Mouse (Mus musculus) liver, embryonic 11.5 days (tissue): ENCODE measurements around the gene Zmiz1. TPM values are rescaled to one million over a fixed set of nuclear protein-coding genes. Genes with fewer than 3 reads are reported as not detected.

Experiments used
- ATAC-seq: fragments of 200-750 bp; cut with Nextera tagmentation; replicated peaks from 2 replicates; pipeline ENCODE4 v1.8.0; 2017; ENCODE audit warnings: moderate number of reproducible peaks, mild to moderate bottlenecking, moderate TSS enrichment, moderate library complexity; ENCODE audit not compliant: low FRiP score
- DNase-seq: peaks from one replicate; pipeline ENCODE4 v3.0.0-alpha.2; 2017; ENCODE audit warnings: low spot score
- H3K27ac ChIP-seq: fragments of 300-500 bp; sonication (generic); 2 replicates; pipeline ENCODE4 v1.5.1; 2014; ENCODE audit warnings: mild to moderate bottlenecking, low read depth, low read length, control low read depth
- H3K27me3 ChIP-seq: fragments of 300-500 bp; sonication (generic); replicated peaks from 2 replicates; pipeline ENCODE4 v1.6.1; 2014; ENCODE audit warnings: low read length, mixed read lengths; ENCODE audit not compliant: control insufficient read depth, insufficient read depth
- H3K36me3 ChIP-seq: fragments of 300-500 bp; sonication (generic); 2 replicates; pipeline ENCODE4 v1.6.1; 2014; ENCODE audit warnings: mild to moderate bottlenecking, low read length, moderate library complexity, mixed read lengths; ENCODE audit not compliant: control insufficient read depth, insufficient read depth
- H3K4me1 ChIP-seq: fragments of 300-500 bp; sonication (generic); replicated peaks from 2 replicates; pipeline ENCODE4 v1.6.1; 2014; ENCODE audit warnings: low read length, mixed read lengths; ENCODE audit not compliant: control insufficient read depth, insufficient read depth
- H3K4me2 ChIP-seq: fragments of 300-500 bp; sonication (generic); 2 replicates; pipeline ENCODE4 v1.6.1; 2014; ENCODE audit warnings: mild to moderate bottlenecking, control low read depth, moderate library complexity
- H3K4me3 ChIP-seq: fragments of 300-500 bp; sonication (generic); 2 replicates; pipeline ENCODE4 v1.5.1; 2014; ENCODE audit warnings: low read depth, low read length, control low read depth
- H3K9ac ChIP-seq: fragments of 300-500 bp; sonication (generic); 2 replicates; pipeline ENCODE4 v1.6.1; 2014; ENCODE audit warnings: low read depth, low read length, control low read depth
- H3K9me3 ChIP-seq: fragments of 300-500 bp; sonication (generic); 2 replicates; pipeline ENCODE4 v1.6.1; 2016; ENCODE audit warnings: low read length, inconsistent platforms, mixed read lengths; ENCODE audit not compliant: control insufficient read depth
- WGBS: fragments of 180-500 bp; shearing (Covaris S2); extraction: QIAGEN DNeasy Blood & Tissue Kit; methylation state at CpG from one replicate; pipeline ENCODE4 v1.1.7; 2014; 5-methylcytosine and 5-hydroxymethylcytosine counted together
- polyA plus RNA-seq: library from polyadenylated mRNA; unstranded; fragments of >200 nt; fragmentation: Nextera tagmentation; extraction: Ambion mirVana; gene quantifications from 2 replicates; pipeline ENCODE4 v1.2.1, GENCODE M21; 2014

Zmiz1 gene
- polyA plus RNA-seq, 1 experiment from 2014 or later: 31.0 TPM

- WGBS: 75% methylated on average over 11 of the region's 11 CpGs
These were observed 22.8 kb downstream of the Zmiz1 start for GRCm38 (mm10) chr14:25481667-25482331.

GRCm38 (mm10) chr14:25482404-25482803 lies 23.4 kb downstream of the Zmiz1 start:
- DNase-seq (no peak), ATAC-seq (no peak)
- H3K27me3 ChIP-seq: no peaks in the 10 kb centered on the region
- H3K4me2 ChIP-seq: peak overlapping the region; percentile 76
- WGBS: 89% methylated on average over 5 of the region's 5 CpGs
- peak overlapping the region; percentile 73 for H3K9ac ChIP-seq
- peak overlapping the region; percentile 48; the same call in 1 of the 2 replicates for H3K4me3 ChIP-seq
- no peaks in the 10 kb centered on the region; the same call in 1 of the 2 replicates for H3K36me3 ChIP-seq
- H3K27ac ChIP-seq: peak overlapping the region; percentile 98; the same call in 1 of the 2 replicates
- H3K9me3 ChIP-seq: no peaks in the 10 kb centered on the region
- H3K4me1 ChIP-seq: peaks cover 85% of the 10 kb centered on the region

More at GRCm38 (mm10) chr14:25481667-25482331, 22.8 kb downstream of the Zmiz1 start:
- no peak for ATAC-seq
- Histone ChIP-seq H3K27ac (peak overlapping the region; percentile 98), H3K4me1 (peaks cover 83% of the 10 kb centered on the region), H3K4me2 (peak overlapping the region; percentile 76), H3K4me3 (peak overlapping the region; percentile 48), H3K36me3 (no peaks in the 10 kb centered on the region; the same call in 1 of the 2 replicates), H3K9me3 (no peaks in the 10 kb centered on the region), H3K27me3 (no peaks in the 10 kb centered on the region), H3K9ac (peak overlapping the region; percentile 73)
- DNase-seq: no peak

- Histone ChIP-seq H3K27ac (no peak overlapping the region), H3K27me3 (no peaks in the 10 kb centered on the region), H3K9ac (0 out of 2 replicates have a peak overlapping the region, but pooled peaks have one; percentile 18), H3K4me3 (no peak overlapping the region), H3K36me3 (no peaks in the 10 kb centered on the region; the same call in 1 of the 2 replicates), H3K4me1 (peaks cover 89% of the 10 kb centered on the region), H3K4me2 (peak overlapping the region; percentile 76; the same call in 1 of the 2 replicates), H3K9me3 (no peaks in the 10 kb centered on the region)
- 83% methylated on average over 2 of the region's 2 CpGs for WGBS
- ATAC-seq (no peak), DNase-seq (no peak)
These were observed 24.3 kb downstream of the Zmiz1 start for GRCm38 (mm10) chr14:25483285-25483684.

- WGBS: 53% methylated on average over 5 of the region's 5 CpGs
- ATAC-seq (no peak), DNase-seq (no peak)
- no peaks in the 10 kb centered on the region for H3K27me3 ChIP-seq
- peak overlapping the region; percentile 15; the same call in 1 of the 2 replicates for H3K9ac ChIP-seq
- H3K36me3 ChIP-seq: no peaks in the 10 kb centered on the region
- no peak overlapping the region for H3K4me3 ChIP-seq
- peaks cover 90% of the 10 kb centered on the region for H3K4me1 ChIP-seq
- no peaks in the 10 kb centered on the region for H3K9me3 ChIP-seq
- H3K27ac ChIP-seq: no peak overlapping the region
- H3K4me2 ChIP-seq: peak overlapping the region; percentile 1; the same call in 1 of the 2 replicates
These were observed 25.1 kb downstream of the Zmiz1 start for GRCm38 (mm10) chr14:25484049-25484448.

GRCm38 (mm10) chr14:25486220-25486619 lies 27.2 kb downstream of the Zmiz1 start:
- H3K9me3 ChIP-seq: no peaks in the 10 kb centered on the region
- DNase-seq: no peak
- H3K4me1 ChIP-seq: peaks cover 89% of the 10 kb centered on the region
- no peak overlapping the region for H3K9ac ChIP-seq
- no peak for ATAC-seq
- no peaks in the 10 kb centered on the region for H3K27me3 ChIP-seq
- no peak overlapping the region for H3K27ac ChIP-seq
- H3K4me2 ChIP-seq: no peak overlapping the region
- WGBS: 83% methylated on average over 2 of the region's 2 CpGs
- H3K36me3 ChIP-seq: no peaks in the 10 kb centered on the region
- H3K4me3 ChIP-seq: no peak overlapping the region

GRCm38 (mm10) chr14:25486742-25487469 lies 27.9 kb downstream of the Zmiz1 start:
- DNase-seq: no peak
- Histone ChIP-seq H3K9me3 (no peaks in the 10 kb centered on the region), H3K4me1 (peaks cover 89% of the 10 kb centered on the region), H3K27me3 (no peaks in the 10 kb centered on the region), H3K4me3 (no peak overlapping the region), H3K27ac (no peak overlapping the region), H3K9ac (peak overlapping the region; percentile 7; the same call in 1 of the 2 replicates), H3K4me2 (no peak overlapping the region), H3K36me3 (no peaks in the 10 kb centered on the region)
- 75% methylated on average over 9 of the region's 9 CpGs for WGBS
- ATAC-seq: no peak

- H3K27me3 ChIP-seq: no peaks in the 10 kb centered on the region
- WGBS: 76% methylated on average over 7 of the region's 7 CpGs
- peak overlapping the region; percentile 8; the same call in 1 of the 2 replicates for H3K27ac ChIP-seq
- H3K4me1 ChIP-seq: peaks cover 89% of the 10 kb centered on the region
- no peak for ATAC-seq
- no peak overlapping the region for H3K4me2 ChIP-seq
- H3K4me3 ChIP-seq: no peak overlapping the region
- DNase-seq: no peak
- H3K36me3 ChIP-seq: no peaks in the 10 kb centered on the region
- no peak overlapping the region for H3K9ac ChIP-seq
- no peaks in the 10 kb centered on the region for H3K9me3 ChIP-seq
These were observed 28.5 kb downstream of the Zmiz1 start for GRCm38 (mm10) chr14:25487470-25487955.

GRCm38 (mm10) chr14:25488097-25488613 lies 29.2 kb downstream of the Zmiz1 start:
- Histone ChIP-seq H3K4me1 (peaks cover 89% of the 10 kb centered on the region), H3K9me3 (no peaks in the 10 kb centered on the region), H3K36me3 (no peaks in the 10 kb centered on the region), H3K9ac (0 out of 2 replicates have a peak overlapping the region, but pooled peaks have one; percentile 23), H3K27ac (peak overlapping the region; percentile 8; the same call in 1 of the 2 replicates), H3K4me3 (no peak overlapping the region), H3K4me2 (no peak overlapping the region), H3K27me3 (no peaks in the 10 kb centered on the region)
- DNase-seq: no peak
- WGBS: 55% methylated on average over 6 of the region's 6 CpGs
- no peak for ATAC-seq
